Mouse (Mus musculus) adrenal gland, postnatal 10 days (tissue): ENCODE results near the gene Kcna7. TPM values are rescaled to one million over a fixed set of nuclear protein-coding genes. Genes with fewer than 3 reads are reported as not detected.

ENCODE experiments used
- DNase-seq: peaks from one replicate; pipeline ENCODE4 v3.0.0; 2021; ENCODE audit warnings: mixed read lengths
- total RNA-seq, 2 experiments: library from RNA; stranded (reverse); gene quantifications; 2 replicates each; pipeline ENCODE4 v1.2.3; 2021

The Kcna7 gene
- total RNA-seq, 2 experiments from 2014 or later, result 0.75 to 2.6 TPM

- DNase-seq, result no peak
Observed at GRCm38 (mm10) chr7:45421194-45421593, 15.7 kb downstream of the Kcna7 start.

- no peak for DNase-seq
Observed at GRCm38 (mm10) chr7:45426556-45426955, 21.1 kb downstream of the Kcna7 start.

GRCm38 (mm10) chr7:45433835-45434202 is 28.4 kb downstream of the Kcna7 start:
- no peak for DNase-seq

- DNase-seq, result peak; percentile 100
Observed at GRCm38 (mm10) chr7:45434203-45435015, 29.0 kb downstream of the Kcna7 start, which contains the start of gene Gys1. Gene Gys1, plus strand, starts transcription at chr7:45434844.

- no peak for DNase-seq
Observed at GRCm38 (mm10) chr7:45435038-45435437, 29.6 kb downstream of the Kcna7 start.

GRCm38 (mm10) chr7:45436444-45436843 is 31.0 kb downstream of the Kcna7 start:
- no peak for DNase-seq

- no peak for DNase-seq
Observed at GRCm38 (mm10) chr7:45437046-45437445, 31.6 kb downstream of the Kcna7 start.

GRCm38 (mm10) chr7:45437521-45438276 is 32.2 kb downstream of the Kcna7 start, which contains the start of gene Ruvbl2:
Gene Ruvbl2, minus strand, starts transcription at chr7:45438096.
- no peak for DNase-seq

- DNase-seq, result no peak
Observed at GRCm38 (mm10) chr7:45443526-45444420, 38.3 kb downstream of the Kcna7 start.

GRCm38 (mm10) chr7:45446589-45446988 is 41.1 kb downstream of the Kcna7 start:
- no peak for DNase-seq

GRCm38 (mm10) chr7:45447325-45447990 is 42.0 kb downstream of the Kcna7 start:
- DNase-seq, result peak; percentile 66

GRCm38 (mm10) chr7:45449974-45450373 is 44.5 kb downstream of the Kcna7 start:
- no peak for DNase-seq

- DNase-seq, result peak; percentile 87
Observed at GRCm38 (mm10) chr7:45451344-45451982, 46.0 kb downstream of the Kcna7 start.

GRCm38 (mm10) chr7:45454971-45455370 is 49.5 kb downstream of the Kcna7 start:
- DNase-seq, result no peak

- DNase-seq, result peak; percentile 19
Observed at GRCm38 (mm10) chr7:45455932-45456696, 50.7 kb downstream of the Kcna7 start.

GRCm38 (mm10) chr7:45456721-45457203 is 51.3 kb downstream of the Kcna7 start:
- DNase-seq, result no peak

- peak; percentile 40 for DNase-seq
Observed at GRCm38 (mm10) chr7:45457204-45458060, 52.0 kb downstream of the Kcna7 start.

- peak; percentile 86 for DNase-seq
Observed at GRCm38 (mm10) chr7:45458748-45459563, 53.5 kb downstream of the Kcna7 start.
